Mouse (Mus musculus): ENCODE data around the gene Etl4. TPM values are rescaled to one million over a fixed set of nuclear protein-coding genes. Genes with fewer than 3 reads are reported as not detected.
"Not testable (repeated sequence)": the region's sequence is repeated elsewhere in the genome, so short reads cannot be mapped to it uniquely, and the experiment has no call there.

Etl4 gene
- polyA plus RNA-seq, 1 experiment from 2014 or later: 12.4 TPM

- Histone ChIP-seq H3K4me2 (replicated peaks; ENCODE audit: low read depth) (no peak overlapping the region), H3K36me3 (ENCODE audit: control insufficient read depth, insufficient read depth, low read length) (no peaks in the 10 kb centered on the region), H3K27me3 (ENCODE audit: control insufficient read depth, insufficient read depth, low read length) (no peaks in the 10 kb centered on the region), H3K9me3 (ENCODE audit: control insufficient read depth, low read length) (no peaks in the 10 kb centered on the region), H3K27ac (replicated peaks) (no peak overlapping the region), H3K4me1 (replicated peaks; ENCODE audit: control insufficient read depth, insufficient read depth) (no peaks in the 10 kb centered on the region), H3K4me3 (ENCODE audit: low read depth, low read length) (no peak overlapping the region), H3K9ac (ENCODE audit: low read length) (no peak overlapping the region)
- no peak for TF ChIP-seq EP300 (optimal IDR thresholded peaks at IDR 0.05)
- no peak for TF ChIP-seq CTCF (IDR thresholded peaks at IDR 0.05; ENCODE audit: low read depth)
- WGBS: 42% methylated on average over 2 of the region's 2 CpGs
- DNase-seq (ENCODE audit: low spot score) (no peak), ATAC-seq (ENCODE audit: low FRiP score, low TSS enrichment) (no peak)
Measured at GRCm38 (mm10) chr2:20377026-20377425, 467.4 kb downstream of the Etl4 start.

- not testable (repeated sequence) for DNase-seq (ENCODE audit: low spot score); H3K4me2 ChIP-seq (replicated peaks; ENCODE audit: low read depth); H3K27ac ChIP-seq (replicated peaks); H3K4me1 ChIP-seq (replicated peaks; ENCODE audit: control insufficient read depth, insufficient read depth); H3K9ac ChIP-seq (ENCODE audit: low read length); H3K4me3 ChIP-seq (ENCODE audit: low read depth, low read length); H3K36me3 ChIP-seq (ENCODE audit: control insufficient read depth, insufficient read depth, low read length); H3K27me3 ChIP-seq (ENCODE audit: control insufficient read depth, insufficient read depth, low read length); H3K9me3 ChIP-seq (ENCODE audit: control insufficient read depth, low read length); ATAC-seq (ENCODE audit: low FRiP score, low TSS enrichment)
- 94% methylated on average over 4 of the region's 8 CpGs for WGBS
Measured at GRCm38 (mm10) chr2:20380874-20381273, 471.3 kb downstream of the Etl4 start.

- Histone ChIP-seq H3K4me2 (replicated peaks; ENCODE audit: low read depth) (no peak overlapping the region), H3K4me3 (ENCODE audit: low read depth, low read length) (no peak overlapping the region), H3K36me3 (ENCODE audit: control insufficient read depth, insufficient read depth, low read length) (no peaks in the 10 kb centered on the region), H3K9ac (ENCODE audit: low read length) (no peak overlapping the region), H3K27ac (replicated peaks) (no peak overlapping the region), H3K27me3 (ENCODE audit: control insufficient read depth, insufficient read depth, low read length) (no peaks in the 10 kb centered on the region), H3K4me1 (replicated peaks; ENCODE audit: control insufficient read depth, insufficient read depth) (no peaks in the 10 kb centered on the region), H3K9me3 (ENCODE audit: control insufficient read depth, low read length) (no peaks in the 10 kb centered on the region)
- ATAC-seq (ENCODE audit: low FRiP score, low TSS enrichment): no peak
- no peak for TF ChIP-seq EP300 (optimal IDR thresholded peaks at IDR 0.05)
- TF ChIP-seq CTCF (IDR thresholded peaks at IDR 0.05; ENCODE audit: low read depth): no peak
- no peak for DNase-seq (ENCODE audit: low spot score)
Measured at GRCm38 (mm10) chr2:20394083-20394482, 484.5 kb downstream of the Etl4 start.

GRCm38 (mm10) chr2:20396978-20397377 lies 487.4 kb downstream of the Etl4 start:
- no peak for DNase-seq (ENCODE audit: low spot score)
- WGBS: 81% methylated on average over 6 of the region's 6 CpGs
- TF ChIP-seq EP300 (optimal IDR thresholded peaks at IDR 0.05) (no peak), CTCF (IDR thresholded peaks at IDR 0.05; ENCODE audit: low read depth) (no peak)

GRCm38 (mm10) chr2:20400556-20400955 lies 491.0 kb downstream of the Etl4 start:
- ATAC-seq (ENCODE audit: low FRiP score, low TSS enrichment): no peak
- no peaks in the 10 kb centered on the region for H3K36me3 ChIP-seq (ENCODE audit: control insufficient read depth, insufficient read depth, low read length)
- H3K27ac ChIP-seq (replicated peaks): no peak overlapping the region
- H3K9me3 ChIP-seq (ENCODE audit: control insufficient read depth, low read length): no peaks in the 10 kb centered on the region
- WGBS: 58% methylated on average over 3 of the region's 3 CpGs
- H3K4me1 ChIP-seq (replicated peaks; ENCODE audit: control insufficient read depth, insufficient read depth): no peaks in the 10 kb centered on the region
- DNase-seq (ENCODE audit: low spot score): no peak
- H3K27me3 ChIP-seq (ENCODE audit: control insufficient read depth, insufficient read depth, low read length): no peaks in the 10 kb centered on the region
- H3K9ac ChIP-seq (ENCODE audit: low read length): no peak overlapping the region
- H3K4me2 ChIP-seq (replicated peaks; ENCODE audit: low read depth): no peak overlapping the region
- H3K4me3 ChIP-seq (ENCODE audit: low read depth, low read length): no peak overlapping the region
- TF ChIP-seq EP300 (optimal IDR thresholded peaks at IDR 0.05) (no peak), CTCF (IDR thresholded peaks at IDR 0.05; ENCODE audit: low read depth) (no peak)

More at GRCm38 (mm10) chr2:20396978-20397377, 487.4 kb downstream of the Etl4 start:
- ATAC-seq (ENCODE audit: low FRiP score, low TSS enrichment): no peak
- no peaks in the 10 kb centered on the region for H3K36me3 ChIP-seq (ENCODE audit: control insufficient read depth, insufficient read depth, low read length)
- H3K9ac ChIP-seq (ENCODE audit: low read length): no peak overlapping the region
- H3K27me3 ChIP-seq (ENCODE audit: control insufficient read depth, insufficient read depth, low read length): no peaks in the 10 kb centered on the region
- H3K4me2 ChIP-seq (replicated peaks; ENCODE audit: low read depth): no peak overlapping the region
- no peaks in the 10 kb centered on the region for H3K9me3 ChIP-seq (ENCODE audit: control insufficient read depth, low read length)
- H3K4me3 ChIP-seq (ENCODE audit: low read depth, low read length): no peak overlapping the region
- no peak overlapping the region for H3K27ac ChIP-seq (replicated peaks)
- H3K4me1 ChIP-seq (replicated peaks; ENCODE audit: control insufficient read depth, insufficient read depth): no peaks in the 10 kb centered on the region

GRCm38 (mm10) chr2:20404395-20404794 lies 494.8 kb downstream of the Etl4 start:
- Histone ChIP-seq H3K9me3 (ENCODE audit: control insufficient read depth, low read length) (no peaks in the 10 kb centered on the region), H3K27me3 (ENCODE audit: control insufficient read depth, insufficient read depth, low read length) (no peaks in the 10 kb centered on the region), H3K4me1 (replicated peaks; ENCODE audit: control insufficient read depth, insufficient read depth) (no peaks in the 10 kb centered on the region), H3K4me2 (replicated peaks; ENCODE audit: low read depth) (no peak overlapping the region), H3K36me3 (ENCODE audit: control insufficient read depth, insufficient read depth, low read length) (no peaks in the 10 kb centered on the region), H3K27ac (replicated peaks) (no peak overlapping the region), H3K4me3 (ENCODE audit: low read depth, low read length) (no peak overlapping the region), H3K9ac (ENCODE audit: low read length) (no peak overlapping the region)
- WGBS: 18% methylated on average over 1 of the region's 1 CpGs
- TF ChIP-seq EP300 (optimal IDR thresholded peaks at IDR 0.05) (no peak), CTCF (IDR thresholded peaks at IDR 0.05; ENCODE audit: low read depth) (no peak)
- DNase-seq (ENCODE audit: low spot score): no peak
- no peak for ATAC-seq (ENCODE audit: low FRiP score, low TSS enrichment)
